Mouse (Mus musculus) embryonic facial prominence, embryonic 11.5 days (tissue): Measurements from ENCODE around the gene Fars2. TPM values are rescaled to one million over a fixed set of nuclear protein-coding genes. Genes with fewer than 3 reads are reported as not detected.

Experiments used
- ATAC-seq: fragments of 200-750 bp; cut with Nextera tagmentation; replicated peaks from 2 replicates; pipeline ENCODE4 v1.8.0; 2017; ENCODE audit warnings: low read depth; ENCODE audit not compliant: insufficient number of reproducible peaks, low FRiP score, low TSS enrichment
- DNase-seq: peaks from one replicate; pipeline ENCODE4 v3.0.0-alpha.2; 2015; ENCODE audit warnings: low spot score
- H3K27ac ChIP-seq: fragments of 300-500 bp; sonication (generic); replicated peaks from 2 replicates; pipeline ENCODE4 v1.5.1; 2014; ENCODE audit warnings: mild to moderate bottlenecking, low read depth, low read length, control low read depth
- H3K27me3 ChIP-seq: fragments of 300-500 bp; sonication (generic); 2 replicates; pipeline ENCODE4 v1.6.1; 2014; ENCODE audit warnings: mild to moderate bottlenecking, low read length, moderate library complexity, mixed read lengths; ENCODE audit not compliant: control insufficient read depth, insufficient read depth
- H3K36me3 ChIP-seq: fragments of 300-500 bp; sonication (generic); replicated peaks from 2 replicates; pipeline ENCODE4 v1.6.1; 2014; ENCODE audit warnings: low read depth, mild to moderate bottlenecking, low read length, moderate library complexity, mixed read lengths; ENCODE audit not compliant: control insufficient read depth, insufficient read depth
- H3K4me1 ChIP-seq: fragments of 300-500 bp; sonication (generic); 2 replicates; pipeline ENCODE4 v1.6.1; 2014; ENCODE audit warnings: low read length, mixed read lengths; ENCODE audit not compliant: control insufficient read depth, insufficient read depth
- H3K4me2 ChIP-seq: fragments of 300-500 bp; sonication (generic); 2 replicates; pipeline ENCODE4 v1.6.1; 2014; ENCODE audit warnings: low read depth, mild to moderate bottlenecking, control low read depth, low read length, moderate library complexity
- H3K4me3 ChIP-seq: fragments of 300-500 bp; sonication (generic); 2 replicates; pipeline ENCODE4 v1.5.1; 2014; ENCODE audit warnings: low read depth, low read length, control low read depth
- H3K9ac ChIP-seq: fragments of 300-500 bp; sonication (generic); replicated peaks from 2 replicates; pipeline ENCODE4 v1.6.1; 2014; ENCODE audit warnings: mild to moderate bottlenecking, control low read depth, low read length
- H3K9me3 ChIP-seq: fragments of 300-500 bp; sonication (generic); replicated peaks from 2 replicates; pipeline ENCODE4 v1.6.1; 2016; ENCODE audit warnings: mild to moderate bottlenecking, low read length, inconsistent platforms, mixed read lengths; ENCODE audit not compliant: control insufficient read depth
- WGBS: fragments of 180-500 bp; shearing (Covaris S2); extraction: QIAGEN DNeasy Blood & Tissue Kit; methylation state at CpG from one replicate; pipeline ENCODE4 v1.1.7; 2014; 5-methylcytosine and 5-hydroxymethylcytosine counted together
- polyA plus RNA-seq: library from polyadenylated mRNA; unstranded; fragments of >200 nt; fragmentation: Nextera tagmentation; extraction: Ambion mirVana; gene quantifications from 2 replicates; pipeline ENCODE4 v1.2.1, GENCODE M21; 2014

Fars2 gene
- polyA plus RNA-seq, 1 experiment from 2014 or later = 28.1 TPM

GRCm38 (mm10) chr13:36728509-36728908, 611.3 kb downstream of the Fars2 start:
- no peaks in the 10 kb centered on the region for H3K9me3 ChIP-seq
- H3K27me3 ChIP-seq = peaks cover 62% of the 10 kb centered on the region
- H3K9ac ChIP-seq = no peak overlapping the region
- no peak overlapping the region for H3K4me3 ChIP-seq
- H3K36me3 ChIP-seq = no peaks in the 10 kb centered on the region
- WGBS = 6% methylated on average over 5 of the region's 5 CpGs
- no peak for DNase-seq
- no peak overlapping the region for H3K27ac ChIP-seq
- H3K4me2 ChIP-seq = no peak overlapping the region; the same call in 1 of the 2 replicates
- H3K4me1 ChIP-seq = peaks cover 5% of the 10 kb centered on the region; the same call in 1 of the 2 replicates
- no peak for ATAC-seq

- Histone ChIP-seq H3K9ac (no peak overlapping the region), H3K27ac (no peak overlapping the region), H3K4me2 (no peak overlapping the region), H3K9me3 (no peaks in the 10 kb centered on the region), H3K27me3 (peaks cover 57% of the 10 kb centered on the region), H3K4me3 (no peak overlapping the region), H3K4me1 (peaks cover 7% of the 10 kb centered on the region; the same call in 1 of the 2 replicates), H3K36me3 (no peaks in the 10 kb centered on the region)
- ATAC-seq (no peak), DNase-seq (no peak)
- 1% methylated on average over 13 of the region's 13 CpGs for WGBS
Measured at GRCm38 (mm10) chr13:36729731-36730340, 612.6 kb downstream of the Fars2 start.

- no peak overlapping the region for H3K27ac ChIP-seq
- no peak overlapping the region for H3K4me2 ChIP-seq
- DNase-seq (no peak), ATAC-seq (no peak)
- H3K27me3 ChIP-seq = peaks cover 53% of the 10 kb centered on the region
- WGBS = 2% methylated on average over 14 of the region's 14 CpGs
- no peaks in the 10 kb centered on the region for H3K9me3 ChIP-seq
- H3K36me3 ChIP-seq = no peaks in the 10 kb centered on the region
- no peak overlapping the region for H3K4me3 ChIP-seq
- peaks cover 9% of the 10 kb centered on the region; the same call in 1 of the 2 replicates for H3K4me1 ChIP-seq
- H3K9ac ChIP-seq = no peak overlapping the region
Measured at GRCm38 (mm10) chr13:36730341-36730761, 613.1 kb downstream of the Fars2 start.

DNA sequence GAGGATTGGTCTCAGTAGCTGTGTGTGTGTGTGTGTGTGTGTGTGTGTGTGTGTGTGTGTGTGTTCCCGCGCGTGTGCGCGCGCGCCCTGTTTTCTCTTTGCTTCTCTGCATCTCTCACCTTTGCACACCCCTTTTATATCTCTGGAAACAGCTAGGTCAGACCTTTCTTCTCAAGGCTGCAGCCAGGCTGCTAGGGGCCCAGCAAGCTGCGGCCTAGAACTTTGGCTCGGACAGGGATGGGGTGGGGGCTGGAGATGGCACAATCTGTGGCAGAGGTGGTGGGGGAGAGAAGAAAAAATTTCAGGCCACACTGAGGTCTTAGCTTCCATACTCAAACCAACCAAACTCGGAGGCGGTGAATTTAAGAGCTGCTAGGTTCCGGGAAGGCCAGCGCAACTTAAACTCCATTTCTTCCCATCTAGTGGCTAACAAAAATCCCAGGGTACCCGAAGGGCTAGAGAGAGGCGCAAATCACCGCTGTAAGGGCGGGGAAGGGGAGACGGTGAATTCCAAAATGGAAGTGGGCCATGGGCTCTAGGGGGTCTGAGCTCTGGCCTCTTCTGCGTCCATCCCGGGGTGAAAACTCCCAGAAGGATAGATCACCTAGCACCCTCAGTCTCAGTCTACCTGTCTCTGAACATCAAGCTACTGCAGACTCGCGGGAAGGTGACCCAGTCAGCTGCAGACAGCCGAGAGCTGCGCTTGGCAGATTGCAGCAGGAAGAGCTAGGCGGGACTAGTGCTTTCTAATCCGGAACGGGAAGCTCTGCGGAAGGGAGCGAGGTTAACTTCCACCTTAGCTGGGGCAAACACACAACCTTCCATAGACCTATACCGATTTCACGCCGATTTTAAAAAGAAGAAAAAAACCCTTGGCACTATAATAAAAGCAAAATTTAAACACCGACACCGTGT, 614.1 kb downstream of the Fars2 start:
- no peaks in the 10 kb centered on the region for H3K9me3 ChIP-seq
- H3K36me3 ChIP-seq = no peaks in the 10 kb centered on the region
- no peak for ATAC-seq
- peak overlapping the region; percentile 30; the same call in 1 of the 2 replicates for H3K4me2 ChIP-seq
- no peak overlapping the region for H3K27ac ChIP-seq
- peaks cover 9% of the 10 kb centered on the region; the same call in 1 of the 2 replicates for H3K4me1 ChIP-seq
- peak; percentile 41 for DNase-seq
- H3K27me3 ChIP-seq = peaks cover 50% of the 10 kb centered on the region
- H3K9ac ChIP-seq = 0 out of 2 replicates have a peak overlapping the region, but pooled peaks have one; percentile 10
- under 1% methylated on average over 34 of the region's 34 CpGs for WGBS
- peak overlapping the region; percentile 23 for H3K4me3 ChIP-seq

DNA sequence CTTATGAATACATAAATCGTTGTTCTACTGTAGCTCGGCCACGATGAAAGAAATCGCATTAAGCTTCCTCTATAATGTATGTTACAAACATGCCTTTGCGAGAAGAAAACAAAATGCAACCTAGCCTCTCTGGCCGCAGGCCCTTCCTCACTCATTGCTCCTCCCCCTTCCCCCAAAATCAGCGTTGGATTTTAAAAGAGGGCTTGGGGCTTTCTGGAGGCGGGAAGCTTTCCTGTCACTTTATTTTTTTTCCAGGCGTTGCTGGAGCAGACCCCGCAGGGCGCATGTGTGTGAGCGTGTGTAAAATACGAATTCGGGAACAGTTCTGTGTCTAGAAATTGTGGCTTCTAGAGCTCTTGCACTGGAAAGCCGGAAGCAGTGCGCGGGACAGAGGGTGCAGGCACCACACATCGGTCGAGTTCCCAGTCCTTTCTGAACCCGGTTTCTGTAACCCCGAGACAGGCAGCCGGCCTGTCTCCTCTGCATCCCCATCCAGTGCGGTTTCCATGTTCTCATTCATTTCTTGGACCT, 614.8 kb downstream of the Fars2 start:
- peak overlapping the region; percentile 30 for H3K4me2 ChIP-seq
- H3K4me3 ChIP-seq = peak overlapping the region; percentile 23
- no peak overlapping the region for H3K9ac ChIP-seq
- H3K9me3 ChIP-seq = no peaks in the 10 kb centered on the region
- WGBS = under 1% methylated on average over 23 of the region's 23 CpGs
- H3K27me3 ChIP-seq = peaks cover 46% of the 10 kb centered on the region
- no peak overlapping the region for H3K27ac ChIP-seq
- peak; percentile 43 for DNase-seq
- H3K4me1 ChIP-seq = peaks cover 4% of the 10 kb centered on the region; the same call in 1 of the 2 replicates
- no peak for ATAC-seq
- H3K36me3 ChIP-seq = no peaks in the 10 kb centered on the region

GRCm38 (mm10) chr13:36732891-36733490, 615.8 kb downstream of the Fars2 start:
- no peaks in the 10 kb centered on the region for H3K9me3 ChIP-seq
- H3K4me1 ChIP-seq = peaks cover 4% of the 10 kb centered on the region; the same call in 1 of the 2 replicates
- no peak overlapping the region for H3K4me3 ChIP-seq
- 7% methylated on average over 6 of the region's 6 CpGs for WGBS
- no peak overlapping the region for H3K27ac ChIP-seq
- H3K4me2 ChIP-seq = no peak overlapping the region
- ATAC-seq (no peak), DNase-seq (peak; percentile 40)
- H3K36me3 ChIP-seq = no peaks in the 10 kb centered on the region
- H3K27me3 ChIP-seq = peaks cover 40% of the 10 kb centered on the region
- no peak overlapping the region for H3K9ac ChIP-seq

DNA sequence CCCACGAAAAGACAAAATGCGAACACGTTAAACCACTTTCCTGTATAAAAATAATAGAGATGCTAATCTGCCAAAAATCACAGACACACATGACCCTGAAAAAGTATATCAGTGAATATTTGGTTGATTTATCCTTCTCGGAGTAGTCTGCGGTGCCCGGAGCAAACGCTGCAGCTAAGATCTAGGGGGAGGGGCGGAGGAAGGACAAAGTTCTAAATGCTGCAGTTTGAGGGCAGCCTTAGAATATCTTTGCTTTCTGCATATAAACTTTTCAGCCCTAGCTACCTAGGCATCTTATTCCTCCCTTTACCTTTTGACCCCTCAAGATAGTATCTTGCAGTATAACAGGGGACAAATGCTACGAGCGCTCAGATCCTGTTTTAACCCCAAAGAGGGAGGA, 616.4 kb downstream of the Fars2 start:
- 1% methylated on average over 10 of the region's 10 CpGs for WGBS
- H3K4me3 ChIP-seq = no peak overlapping the region; the same call in 1 of the 2 replicates
- H3K9me3 ChIP-seq = no peaks in the 10 kb centered on the region
- DNase-seq (peak; percentile 47), ATAC-seq (no peak)
- no peak overlapping the region for H3K9ac ChIP-seq
- no peak overlapping the region for H3K27ac ChIP-seq
- no peak overlapping the region for H3K4me2 ChIP-seq
- peaks cover 34% of the 10 kb centered on the region for H3K27me3 ChIP-seq
- H3K36me3 ChIP-seq = no peaks in the 10 kb centered on the region
- peaks cover 4% of the 10 kb centered on the region; the same call in 1 of the 2 replicates for H3K4me1 ChIP-seq
